Mouse (Mus musculus): ENCODE data around the gene Ifna9.

Ifna9 gene

GRCm38 (mm10) chr4:88592285-88592684 is at the start of gene Ifna9:
TSS of gene Ifna9 (minus strand) at chr4:88592385.
- WGBS, result 89% methylated on average over 1 of the region's 1 CpGs

- WGBS, result 12% methylated on average over 11 of the region's 11 CpGs
Measured at GRCm38 (mm10) chr4:88641077-88641831, 49.1 kb upstream of the Ifna9 start.

GRCm38 (mm10) chr4:88640704-88641076 is 48.5 kb upstream of the Ifna9 start:
- 33% methylated on average over 8 of the region's 8 CpGs for WGBS

GRCm38 (mm10) chr4:88634311-88634710 is 42.1 kb upstream of the Ifna9 start, which contains the start of gene C87499:
TSS of gene C87499 (minus strand) at chr4:88634411.
- 95% methylated on average over 4 of the region's 4 CpGs for WGBS

GRCm38 (mm10) chr4:88603276-88603675 is 11.1 kb upstream of the Ifna9 start, which contains the start of gene Ifna12:
TSS of gene Ifna12 (minus strand) at chr4:88603376.

GRCm38 (mm10) chr4:88571698-88572097 is 20.5 kb downstream of the Ifna9 start, which contains the start of gene Ifna14:
TSS of gene Ifna14 (minus strand) at chr4:88571798.
- WGBS, result 81% methylated on average over 1 of the region's 1 CpGs

GRCm38 (mm10) chr4:88561791-88562190 is 30.4 kb downstream of the Ifna9 start:
- WGBS, result 96% methylated on average over 1 of the region's 1 CpGs

GRCm38 (mm10) chr4:88558145-88558544 is 34.0 kb downstream of the Ifna9 start, which contains the start of gene Ifna15:
TSS of gene Ifna15 (minus strand) at chr4:88558245.

GRCm38 (mm10) chr4:88550161-88550945 is 41.8 kb downstream of the Ifna9 start:
- 29% methylated on average over 22 of the region's 22 CpGs for WGBS

- 81% methylated on average over 1 of the region's 1 CpGs for WGBS
Measured at GRCm38 (mm10) chr4:88547986-88548385, 44.2 kb downstream of the Ifna9 start.

- WGBS, result 43% methylated on average over 2 of the region's 2 CpGs
Measured at GRCm38 (mm10) chr4:88543649-88544234, 48.4 kb downstream of the Ifna9 start.

Data from cerebral cortex, adult 2 months (tissue).